Mouse (Mus musculus): ENCODE measurements around the gene Rnf34. TPM values are rescaled to one million over a fixed set of nuclear protein-coding genes. Genes with fewer than 3 reads are reported as not detected.

Rnf34 gene
- 26.2 and 32.4 TPM in 2 replicates for polyA plus RNA-seq (2016; fragmentation: Nextera tagmentation; extraction: Ambion mirVana)

GRCm38 (mm10) chr5:122849521-122850318 lies at the start of gene Rnf34:
Gene Rnf34, plus strand, starts transcription at chr5:122850048.
- H3K4me1 ChIP-seq (replicated peaks), result peaks cover 20% of the 10 kb centered on the region
- no peaks in the 10 kb centered on the region for H3K27me3 ChIP-seq (replicated peaks)
- H3K4me2 ChIP-seq, result peak within 1 kb of the TSS; percentile 87
- H3K9me3 ChIP-seq (replicated peaks), result no peaks in the 10 kb centered on the region
- peak; percentile 100 for ATAC-seq (ENCODE audit: insufficient number of reproducible peaks, low FRiP score)
- H3K4me3 ChIP-seq, result peak within 1 kb of the TSS; percentile 85
- H3K27ac ChIP-seq (ENCODE audit: poor library complexity, severe bottlenecking), result peak within 1 kb of the TSS; percentile 93
- H3K9ac ChIP-seq, result peak within 1 kb of the TSS; percentile 97
- H3K36me3 ChIP-seq, result no peaks in the 10 kb centered on the region
- WGBS, result under 1% methylated on average over 60 of the region's 61 CpGs

GRCm38 (mm10) chr5:122800345-122801010 lies 49.4 kb upstream of the Rnf34 start:
- peak overlapping the region; percentile 12; the same call in 1 of the 2 replicates for H3K27ac ChIP-seq (ENCODE audit: poor library complexity, severe bottlenecking)

GRCm38 (mm10) chr5:122801684-122802083 lies 48.2 kb upstream of the Rnf34 start:
- peaks cover 90% of the 10 kb centered on the region for H3K36me3 ChIP-seq
- no peak for ATAC-seq (ENCODE audit: insufficient number of reproducible peaks, low FRiP score)
- no peak overlapping the region for H3K4me2 ChIP-seq
- WGBS, result 95% methylated on average over 8 of the region's 8 CpGs
- no peaks in the 10 kb centered on the region for H3K9me3 ChIP-seq (replicated peaks)
- peaks cover 52% of the 10 kb centered on the region for H3K4me1 ChIP-seq (replicated peaks)
- no peaks in the 10 kb centered on the region for H3K27me3 ChIP-seq (replicated peaks)
- no peak overlapping the region for H3K9ac ChIP-seq
- H3K4me3 ChIP-seq, result no peak overlapping the region
- H3K27ac ChIP-seq (ENCODE audit: poor library complexity, severe bottlenecking), result 0 out of 2 replicates have a peak overlapping the region, but pooled peaks have one; percentile 71

More at GRCm38 (mm10) chr5:122800345-122801010, 49.4 kb upstream of the Rnf34 start:
- Histone ChIP-seq H3K27me3 (replicated peaks) (no peaks in the 10 kb centered on the region), H3K4me1 (replicated peaks) (peaks cover 52% of the 10 kb centered on the region), H3K4me2 (no peak overlapping the region), H3K4me3 (no peak overlapping the region), H3K36me3 (peaks cover 87% of the 10 kb centered on the region), H3K9me3 (replicated peaks) (no peaks in the 10 kb centered on the region), H3K9ac (no peak overlapping the region)
- 66% methylated on average over 13 of the region's 13 CpGs for WGBS
- ATAC-seq (ENCODE audit: insufficient number of reproducible peaks, low FRiP score), result no peak

- Histone ChIP-seq H3K4me2 (no peak overlapping the region), H3K36me3 (peaks cover 91% of the 10 kb centered on the region), H3K27me3 (replicated peaks) (no peaks in the 10 kb centered on the region), H3K27ac (ENCODE audit: poor library complexity, severe bottlenecking) (peak overlapping the region; percentile 71), H3K4me3 (no peak overlapping the region), H3K9ac (no peak overlapping the region), H3K4me1 (replicated peaks) (peaks cover 52% of the 10 kb centered on the region), H3K9me3 (replicated peaks) (no peaks in the 10 kb centered on the region)
- no peak for ATAC-seq (ENCODE audit: insufficient number of reproducible peaks, low FRiP score)
- WGBS, result 76% methylated on average over 9 of the region's 9 CpGs
These were observed 47.1 kb upstream of the Rnf34 start for GRCm38 (mm10) chr5:122802706-122803105.

- Histone ChIP-seq H3K4me1 (replicated peaks) (peaks cover 27% of the 10 kb centered on the region), H3K36me3 (peaks cover 90% of the 10 kb centered on the region), H3K27ac (ENCODE audit: poor library complexity, severe bottlenecking) (no peak overlapping the region), H3K4me2 (no peak overlapping the region), H3K4me3 (no peak overlapping the region), H3K9ac (no peak overlapping the region), H3K9me3 (replicated peaks) (no peaks in the 10 kb centered on the region), H3K27me3 (replicated peaks) (no peaks in the 10 kb centered on the region)
- ATAC-seq (ENCODE audit: insufficient number of reproducible peaks, low FRiP score), result no peak
- 68% methylated on average over 3 of the region's 3 CpGs for WGBS
These were observed 44.3 kb upstream of the Rnf34 start for GRCm38 (mm10) chr5:122805503-122805902.

- Histone ChIP-seq H3K9me3 (replicated peaks) (no peaks in the 10 kb centered on the region), H3K27me3 (replicated peaks) (no peaks in the 10 kb centered on the region), H3K27ac (ENCODE audit: poor library complexity, severe bottlenecking) (no peak overlapping the region), H3K9ac (no peak overlapping the region), H3K36me3 (peaks cover 87% of the 10 kb centered on the region), H3K4me2 (no peak overlapping the region), H3K4me3 (no peak overlapping the region), H3K4me1 (replicated peaks) (no peaks in the 10 kb centered on the region)
- ATAC-seq (ENCODE audit: insufficient number of reproducible peaks, low FRiP score), result no peak
- WGBS, result 87% methylated on average over 9 of the region's 9 CpGs
These were observed 38.3 kb upstream of the Rnf34 start for GRCm38 (mm10) chr5:122811364-122812079.

GRCm38 (mm10) chr5:122812699-122813098 lies 37.1 kb upstream of the Rnf34 start:
- ATAC-seq (ENCODE audit: insufficient number of reproducible peaks, low FRiP score), result no peak
- no peak overlapping the region for H3K27ac ChIP-seq (ENCODE audit: poor library complexity, severe bottlenecking)
- H3K9me3 ChIP-seq (replicated peaks), result no peaks in the 10 kb centered on the region
- no peak overlapping the region for H3K4me3 ChIP-seq
- H3K36me3 ChIP-seq, result peaks cover 89% of the 10 kb centered on the region
- H3K4me2 ChIP-seq, result no peak overlapping the region
- H3K9ac ChIP-seq, result no peak overlapping the region
- no peaks in the 10 kb centered on the region for H3K4me1 ChIP-seq (replicated peaks)
- 84% methylated on average over 3 of the region's 3 CpGs for WGBS
- no peaks in the 10 kb centered on the region for H3K27me3 ChIP-seq (replicated peaks)

- peaks cover 11% of the 10 kb centered on the region for H3K4me1 ChIP-seq (replicated peaks)
- H3K4me3 ChIP-seq, result peak within 1 kb of the TSS; percentile 88
- under 1% methylated on average over 55 of the region's 55 CpGs for WGBS
- peak within 1 kb of the TSS; percentile 99 for H3K27ac ChIP-seq (ENCODE audit: poor library complexity, severe bottlenecking)
- H3K36me3 ChIP-seq, result peaks cover 32% of the 10 kb centered on the region
- H3K4me2 ChIP-seq, result peak within 1 kb of the TSS; percentile 80
- peak within 1 kb of the TSS; percentile 95 for H3K9ac ChIP-seq
- ATAC-seq (ENCODE audit: insufficient number of reproducible peaks, low FRiP score), result peak; percentile 99
- H3K9me3 ChIP-seq (replicated peaks), result no peaks in the 10 kb centered on the region
- H3K27me3 ChIP-seq (replicated peaks), result no peaks in the 10 kb centered on the region
These were observed 28.9 kb upstream of the Rnf34 start, which contains the start of gene Anapc5 for GRCm38 (mm10) chr5:122820777-122821523. Gene Anapc5, minus strand, starts transcription at chr5:122821339.

- peaks cover 28% of the 10 kb centered on the region for H3K36me3 ChIP-seq
- H3K27me3 ChIP-seq (replicated peaks), result no peaks in the 10 kb centered on the region
- ATAC-seq (ENCODE audit: insufficient number of reproducible peaks, low FRiP score), result peak; percentile 56
- peak overlapping the region; percentile 69 for H3K9ac ChIP-seq
- peak overlapping the region; percentile 70 for H3K27ac ChIP-seq (ENCODE audit: poor library complexity, severe bottlenecking)
- under 1% methylated on average over 10 of the region's 10 CpGs for WGBS
- H3K4me1 ChIP-seq (replicated peaks), result peaks cover 11% of the 10 kb centered on the region
- peak overlapping the region; percentile 80 for H3K4me2 ChIP-seq
- H3K9me3 ChIP-seq (replicated peaks), result no peaks in the 10 kb centered on the region
- H3K4me3 ChIP-seq, result peak overlapping the region; percentile 88
These were observed 28.3 kb upstream of the Rnf34 start for GRCm38 (mm10) chr5:122821524-122821885.

GRCm38 (mm10) chr5:122822441-122822840 lies 27.4 kb upstream of the Rnf34 start:
- Histone ChIP-seq H3K4me3 (no peak overlapping the region), H3K4me1 (replicated peaks) (peaks cover 11% of the 10 kb centered on the region), H3K27ac (ENCODE audit: poor library complexity, severe bottlenecking) (no peak overlapping the region), H3K9me3 (replicated peaks) (no peaks in the 10 kb centered on the region), H3K4me2 (no peak overlapping the region), H3K27me3 (replicated peaks) (no peaks in the 10 kb centered on the region), H3K36me3 (peaks cover 19% of the 10 kb centered on the region), H3K9ac (no peak overlapping the region)
- 85% methylated on average over 4 of the region's 4 CpGs for whole genome bisulfite sequencing
- ATAC-seq (ENCODE audit: insufficient number of reproducible peaks, low FRiP score), result no peak
